Mouse (Mus musculus): ENCODE measurements around the gene Abcc3. TPM values are rescaled to one million over a fixed set of nuclear protein-coding genes. Genes with fewer than 3 reads are reported as not detected.

Abcc3 gene
- polyA plus RNA-seq, 1 experiment from 2014 or later = 10.5 TPM

DNA sequence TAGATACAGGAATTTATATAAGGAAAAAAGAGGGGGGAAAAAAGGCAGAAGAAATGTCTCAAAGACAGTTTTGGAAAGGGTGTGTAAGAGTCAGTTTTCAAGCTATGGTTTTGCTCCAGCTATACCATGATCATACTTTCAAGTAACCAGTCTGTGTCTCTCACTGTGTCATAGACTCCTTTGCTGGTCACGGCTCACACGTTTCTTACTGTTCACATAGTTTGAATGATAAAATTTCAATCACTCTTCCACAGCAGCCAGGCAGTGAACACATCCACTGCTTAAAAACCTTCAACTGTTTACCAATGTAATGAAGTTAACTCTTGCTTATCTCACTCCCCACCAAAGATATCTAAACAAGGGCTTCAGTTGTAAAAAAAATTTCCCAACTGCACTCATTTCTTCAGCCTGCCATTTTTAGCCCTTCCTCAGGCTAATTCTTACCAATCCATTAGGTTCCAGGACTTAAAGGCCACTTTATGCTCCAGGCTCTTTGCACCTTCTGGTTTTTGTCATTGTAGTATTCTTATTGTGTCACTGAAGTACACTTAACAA, 78.6 kb downstream of the Abcc3 start:
- H3K36me3 ChIP-seq (ENCODE audit: insufficient read depth, low read length) = no peaks in the 10 kb centered on the region
- WGBS = 58% methylated on average over 2 of the region's 2 CpGs
- no peak for ATAC-seq (replicated peaks; ENCODE audit: low FRiP score, low read depth)

DNA sequence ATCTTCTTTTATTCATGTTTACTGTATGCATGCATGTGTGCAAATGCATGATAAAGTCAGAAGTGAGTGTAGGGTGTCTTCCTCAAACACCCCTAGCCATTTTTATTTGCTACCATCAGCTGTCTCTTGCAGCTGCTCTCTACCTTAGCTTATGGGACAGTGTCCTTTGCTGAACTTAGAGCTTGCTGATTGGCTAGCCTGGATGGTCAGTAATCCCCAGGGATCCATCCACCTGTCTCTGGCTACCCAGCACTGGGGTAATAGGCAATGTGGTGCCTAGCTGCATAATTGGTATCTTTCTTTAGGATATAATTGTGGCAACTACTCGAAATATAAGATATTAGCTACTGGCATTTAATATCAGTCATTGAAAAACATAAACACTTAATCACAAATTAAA, 80.1 kb downstream of the Abcc3 start:
- no peak for TF ChIP-seq CTCF (IDR thresholded peaks at IDR 0.05; ENCODE audit: low read depth)
- Histone ChIP-seq H3K9me3 (replicated peaks; ENCODE audit: low read length) (no peaks in the 10 kb centered on the region), H3K36me3 (ENCODE audit: insufficient read depth, low read length) (0 out of 2 replicates have a peak, but pooled peaks cover under 1% of the 10 kb centered on the region), H3K27me3 (ENCODE audit: insufficient read depth, low read length) (no peaks in the 10 kb centered on the region), H3K27ac (no peak overlapping the region), H3K9ac (ENCODE audit: low read depth, low read length) (no peak overlapping the region), H3K4me1 (replicated peaks; ENCODE audit: insufficient read depth, low read length) (peaks cover 25% of the 10 kb centered on the region), H3K4me3 (replicated peaks; ENCODE audit: low read depth, low read length) (no peak overlapping the region), H3K4me2 (ENCODE audit: low read length) (no peak overlapping the region)
- WGBS = 86% methylated on average over 1 of the region's 1 CpGs
- DNase-seq (ENCODE audit: low spot score) (no peak), ATAC-seq (replicated peaks; ENCODE audit: low FRiP score, low read depth) (no peak)

More for the DNA sequence above, 78.6 kb downstream of the Abcc3 start:
- H3K4me3 ChIP-seq (replicated peaks; ENCODE audit: low read depth, low read length) = no peak overlapping the region
- no peaks in the 10 kb centered on the region for H3K27me3 ChIP-seq (ENCODE audit: insufficient read depth, low read length)
- TF ChIP-seq CTCF (IDR thresholded peaks at IDR 0.05; ENCODE audit: low read depth) = no peak
- DNase-seq (ENCODE audit: low spot score) = no peak
- H3K4me1 ChIP-seq (replicated peaks; ENCODE audit: insufficient read depth, low read length) = peaks cover 25% of the 10 kb centered on the region
- no peak overlapping the region for H3K4me2 ChIP-seq (ENCODE audit: low read length)
- no peaks in the 10 kb centered on the region for H3K9me3 ChIP-seq (replicated peaks; ENCODE audit: low read length)
- no peak overlapping the region for H3K9ac ChIP-seq (ENCODE audit: low read depth, low read length)
- H3K27ac ChIP-seq = no peak overlapping the region

DNA sequence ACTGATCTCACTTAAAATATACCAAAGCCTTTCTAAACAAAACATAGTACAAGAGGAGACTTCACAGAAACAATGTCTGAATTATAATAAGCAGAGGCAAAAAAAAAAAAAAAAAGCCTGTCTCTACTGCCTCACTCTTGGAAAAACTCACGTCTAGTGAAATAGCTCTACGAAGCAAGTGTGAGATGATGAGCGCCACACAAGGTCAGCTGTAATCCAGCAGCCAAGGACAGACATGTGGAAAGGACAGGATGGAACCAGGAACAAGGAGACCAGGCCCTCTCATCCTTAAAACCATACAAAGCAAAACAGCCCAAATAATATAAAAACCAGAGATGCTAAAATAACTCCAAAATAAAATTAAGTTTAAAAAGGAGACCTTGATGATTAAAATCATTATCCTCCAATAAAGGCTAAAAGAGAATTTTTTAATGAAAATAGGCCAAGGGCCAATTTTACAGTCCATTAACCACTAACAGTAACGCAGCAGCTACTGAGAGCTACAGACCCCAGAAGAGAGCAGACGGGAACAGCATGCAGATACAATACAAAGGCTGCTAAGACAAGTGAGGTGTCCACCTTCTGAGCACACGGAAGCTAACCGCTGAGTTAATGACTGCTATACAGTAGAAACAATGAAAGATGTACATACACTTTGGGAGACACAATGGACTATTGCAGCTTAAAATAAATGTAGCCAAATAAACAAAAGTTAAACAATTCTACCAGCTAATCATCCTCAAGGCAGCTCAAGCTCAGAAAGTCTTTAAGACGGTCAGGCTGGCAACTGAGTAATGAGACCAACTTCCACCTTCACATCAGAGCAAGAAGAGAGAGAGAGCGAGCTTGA, 97.6 kb downstream of the Abcc3 start:
- no peak for DNase-seq (ENCODE audit: low spot score)
- Histone ChIP-seq H3K27me3 (ENCODE audit: insufficient read depth, low read length) (no peaks in the 10 kb centered on the region), H3K4me1 (replicated peaks; ENCODE audit: insufficient read depth, low read length) (no peaks in the 10 kb centered on the region), H3K27ac (no peak overlapping the region), H3K4me2 (ENCODE audit: low read length) (no peak overlapping the region), H3K9ac (ENCODE audit: low read depth, low read length) (no peak overlapping the region), H3K36me3 (ENCODE audit: insufficient read depth, low read length) (peaks cover 77% of the 10 kb centered on the region), H3K4me3 (replicated peaks; ENCODE audit: low read depth, low read length) (no peak overlapping the region), H3K9me3 (replicated peaks; ENCODE audit: low read length) (no peaks in the 10 kb centered on the region)
- WGBS = 67% methylated on average over 9 of the region's 9 CpGs
- no peak for TF ChIP-seq CTCF (IDR thresholded peaks at IDR 0.05; ENCODE audit: low read depth)
- ATAC-seq (replicated peaks; ENCODE audit: low FRiP score, low read depth) = no peak

Other genes with a start within 250 kb of the Abcc3 start
- 55.2 and 56.6 TPM in 2 replicates for gene Tob1, start 181.5 kb downstream of the Abcc3 start, polyA plus RNA-seq (2015; fragmentation: Nextera tagmentation; extraction: Ambion mirVana)
- gene Wfikkn2, start 147.0 kb downstream of the Abcc3 start, polyA plus RNA-seq (2015; fragmentation: Nextera tagmentation; extraction: Ambion mirVana) = 1.0 and 1.2 TPM in 2 replicates
- gene Gm21885, start 111.1 kb downstream of the Abcc3 start, polyA plus RNA-seq (2015; fragmentation: Nextera tagmentation; extraction: Ambion mirVana) = 0.28 and 0.71 TPM in 2 replicates
- 107 and 108 TPM in 2 replicates for gene Luc7l3, start 71.0 kb downstream of the Abcc3 start, polyA plus RNA-seq (2015; fragmentation: Nextera tagmentation; extraction: Ambion mirVana)
- 17.9 and 21.9 TPM in 2 replicates for gene Ankrd40, start 65.0 kb downstream of the Abcc3 start, polyA plus RNA-seq (2015; fragmentation: Nextera tagmentation; extraction: Ambion mirVana)
- 4.4 and 5.2 TPM in 2 replicates for gene Cacna1g, start 81.2 kb upstream of the Abcc3 start, polyA plus RNA-seq (2015; fragmentation: Nextera tagmentation; extraction: Ambion mirVana)
- gene Spata20, start 93.2 kb upstream of the Abcc3 start, polyA plus RNA-seq (2015; fragmentation: Nextera tagmentation; extraction: Ambion mirVana) = 0.40 TPM in 1 of 2 replicates, not detected in the other
- gene Epn3, start 107.0 kb upstream of the Abcc3 start, polyA plus RNA-seq (2015; fragmentation: Nextera tagmentation; extraction: Ambion mirVana) = 34.7 and 37.5 TPM in 2 replicates
- 3.2 and 3.5 TPM in 2 replicates for gene Mycbpap, start 128.7 kb upstream of the Abcc3 start, polyA plus RNA-seq (2015; fragmentation: Nextera tagmentation; extraction: Ambion mirVana)
- gene Rsad1, start 156.3 kb upstream of the Abcc3 start, polyA plus RNA-seq (2015; fragmentation: Nextera tagmentation; extraction: Ambion mirVana) = 4.0 and 5.6 TPM in 2 replicates
- gene Chad, start 172.1 kb upstream of the Abcc3 start, polyA plus RNA-seq (2015; fragmentation: Nextera tagmentation; extraction: Ambion mirVana) = 0.41 and 0.50 TPM in 2 replicates
- 6.6 and 7.0 TPM in 2 replicates for gene Acsf2, start 208.9 kb upstream of the Abcc3 start, polyA plus RNA-seq (2015; fragmentation: Nextera tagmentation; extraction: Ambion mirVana)
- 119 and 135 TPM in 2 replicates for gene Lrrc59, start 236.8 kb upstream of the Abcc3 start, polyA plus RNA-seq (2015; fragmentation: Nextera tagmentation; extraction: Ambion mirVana)

Data from kidney, postnatal 0 days (tissue).